Mouse (Mus musculus) cerebellum, postnatal 4 days (tissue): ENCODE measurements around the gene Rcn3.
"Not testable (repeated sequence)": the region's sequence is repeated elsewhere in the genome, so short reads cannot be mapped to it uniquely, and the experiment has no call there.

Source experiments
- DNase-seq, 2 experiments: peaks; one replicate each; pipeline ENCODE4 v3.0.0; 2022; ENCODE audit warnings: low spot score in 2 of 2, mixed read lengths in 1 of 2

Rcn3 gene

DNA sequence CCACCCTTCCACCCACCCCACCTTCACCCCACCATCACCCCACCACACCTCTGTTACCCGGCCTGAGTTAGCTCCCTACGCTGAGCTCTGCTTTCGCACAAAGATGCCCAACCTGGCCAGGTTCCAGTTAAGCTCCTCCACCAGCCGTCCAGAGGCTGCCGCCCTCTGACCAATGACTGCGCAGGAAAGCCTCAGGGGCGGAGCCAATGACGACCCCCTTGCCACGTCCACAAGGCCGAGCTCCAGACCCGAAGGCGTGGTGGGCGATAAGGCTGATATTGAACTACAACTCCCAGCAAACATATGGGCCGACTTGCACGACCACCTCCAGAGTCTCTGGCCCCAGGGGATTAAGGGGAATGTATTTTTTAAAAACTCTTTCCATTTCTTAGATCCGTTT is at the start of gene Rcn3:
TSS of gene Rcn3 (minus strand) at position 174 of the 400 bp plus-strand sequence.
- peak; percentile 44 to 87 for DNase-seq

- no peak for DNase-seq
Observed at GRCm38 (mm10) chr7:45141319-45141718, 49.3 kb upstream of the Rcn3 start.

- DNase-seq: no peak
Observed at GRCm38 (mm10) chr7:45139904-45140723, 48.1 kb upstream of the Rcn3 start.

DNA sequence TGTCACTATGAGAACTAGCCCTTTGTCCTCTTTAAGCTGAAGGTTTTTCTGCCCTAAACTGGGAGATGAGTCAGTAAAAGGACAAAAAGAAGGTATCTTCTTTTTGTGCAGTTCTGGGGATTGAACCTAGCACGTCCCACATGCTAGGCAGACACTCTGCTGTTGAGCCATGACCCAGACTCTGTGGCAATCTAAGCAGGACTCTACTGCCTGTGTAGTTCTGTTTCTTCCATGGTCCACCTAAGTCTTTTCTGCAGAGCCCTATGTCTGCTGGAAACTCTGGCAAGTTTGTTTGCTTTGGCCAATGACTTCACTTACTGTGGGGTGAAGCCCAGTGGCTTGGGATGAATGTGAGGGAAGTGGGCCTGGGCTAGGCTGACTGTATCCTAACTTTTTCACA is 46.4 kb upstream of the Rcn3 start:
- no peak for DNase-seq

- DNase-seq: no peak
Observed at GRCm38 (mm10) chr7:45137171-45138006, 45.4 kb upstream of the Rcn3 start.

DNA sequence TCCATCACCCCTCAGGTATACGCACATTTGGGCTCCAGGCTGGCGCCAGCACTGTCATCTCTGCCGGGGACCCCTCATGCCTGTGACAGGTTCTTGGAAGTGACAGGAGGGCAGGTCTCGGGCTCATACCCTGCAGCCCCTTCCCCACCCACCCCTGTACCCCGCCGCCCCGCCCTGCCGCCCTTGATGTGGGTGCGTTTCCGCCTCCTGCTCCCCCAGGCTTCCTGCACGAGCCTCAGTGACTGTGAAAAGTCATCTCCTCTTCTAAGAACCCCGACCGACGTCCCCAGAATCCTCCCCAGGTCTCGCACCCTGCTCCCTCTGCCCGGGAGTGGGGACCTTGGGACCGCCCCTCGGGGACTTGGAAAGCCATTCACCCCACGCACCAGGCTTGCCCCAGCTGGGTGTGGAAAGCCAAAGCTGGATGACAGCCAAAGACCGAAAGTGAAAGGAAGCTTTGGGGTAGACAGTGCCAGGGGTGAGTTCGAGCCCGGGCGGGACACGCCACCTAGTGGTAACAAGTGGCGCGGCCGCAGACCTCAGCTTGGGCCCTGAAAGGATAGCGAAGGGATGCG is 44.1 kb upstream of the Rcn3 start, which contains the start of the genes Gm45713 and Flt3l:
TSS of gene Gm45713 (minus strand) at position 239 of the 575 bp plus-strand sequence.
TSS of gene Flt3l (minus strand) at position 440 of the 575 bp plus-strand sequence.
- DNase-seq: peak; percentile 78 to 91

DNA sequence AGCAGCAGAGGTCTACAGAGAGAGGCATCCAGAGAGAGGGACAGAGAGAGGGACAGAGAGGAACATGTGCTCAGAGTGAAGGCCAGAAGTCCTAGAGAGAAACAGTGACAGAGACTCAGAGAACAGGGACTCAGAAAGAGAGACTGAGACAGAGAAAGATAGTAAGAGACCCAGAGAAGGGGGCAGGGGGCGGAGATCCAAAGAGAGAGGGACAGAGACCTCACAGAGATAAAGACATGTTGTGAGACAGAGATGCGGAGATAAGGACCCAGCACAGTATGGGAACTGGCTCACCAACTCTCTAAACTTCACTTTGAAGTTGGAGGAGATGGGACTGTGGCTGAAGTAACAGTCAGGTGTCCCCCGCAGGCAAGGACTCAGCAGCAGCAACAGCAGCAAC is 43.3 kb upstream of the Rcn3 start:
- DNase-seq: no peak

DNA sequence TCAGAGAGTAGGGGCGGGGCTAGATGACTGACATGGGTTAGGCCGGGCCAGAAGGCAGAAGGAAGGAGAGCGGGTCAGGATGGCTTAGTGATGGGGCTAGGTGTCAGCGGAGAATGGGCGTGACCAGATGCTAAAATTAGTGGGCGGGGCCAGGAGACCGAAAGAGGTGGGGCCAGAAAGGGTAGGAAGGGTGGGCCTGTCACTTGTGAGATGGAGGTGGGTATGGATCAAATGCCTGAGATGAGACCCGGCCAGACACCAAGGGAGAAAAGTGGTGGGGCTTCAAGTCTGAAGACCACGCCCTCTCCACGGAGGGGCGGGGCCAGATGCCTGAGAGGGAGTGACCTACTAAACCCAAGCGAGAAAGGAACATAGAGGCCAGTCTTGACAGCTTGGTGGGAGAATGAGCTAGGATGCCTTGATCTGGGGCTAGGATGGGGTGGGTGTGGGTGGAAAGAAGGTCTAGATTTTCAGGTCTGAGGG is 42.6 kb upstream of the Rcn3 start:
- no peak for DNase-seq

DNA sequence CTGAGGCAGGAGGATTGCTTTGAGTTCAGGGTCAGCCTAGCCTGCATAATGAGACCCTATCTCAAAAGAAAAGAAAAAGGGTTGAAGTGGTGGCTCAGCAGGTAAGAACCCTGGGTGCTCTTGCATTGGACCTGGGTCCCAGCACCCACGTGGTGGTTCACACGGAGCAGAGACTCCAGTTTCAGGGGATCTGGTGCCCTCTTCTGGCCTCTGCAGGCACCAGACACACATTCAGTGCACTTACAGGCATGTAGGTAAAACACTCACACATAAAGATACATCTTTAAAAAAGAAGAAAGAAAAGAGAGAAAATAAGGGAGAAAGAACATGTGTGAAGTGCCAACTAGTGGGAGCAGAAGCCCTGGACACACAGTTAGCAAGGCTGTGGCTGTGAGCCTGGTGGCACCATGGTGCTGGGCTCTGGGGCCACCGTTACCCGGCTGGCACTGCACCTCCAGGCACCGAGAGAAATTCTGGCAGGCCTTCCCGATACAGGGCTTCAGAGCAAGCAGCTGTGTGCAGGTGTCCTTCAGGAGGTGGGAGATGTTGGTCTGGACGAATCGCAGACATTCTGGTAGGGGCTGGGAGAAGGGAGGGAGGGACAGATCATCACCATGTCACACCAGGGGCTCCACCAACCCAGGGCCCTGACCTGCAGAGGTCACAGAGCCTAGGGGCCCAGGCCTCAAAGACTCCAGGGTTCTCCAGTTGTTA is 41.6 kb upstream of the Rcn3 start:
- no peak for DNase-seq

DNA sequence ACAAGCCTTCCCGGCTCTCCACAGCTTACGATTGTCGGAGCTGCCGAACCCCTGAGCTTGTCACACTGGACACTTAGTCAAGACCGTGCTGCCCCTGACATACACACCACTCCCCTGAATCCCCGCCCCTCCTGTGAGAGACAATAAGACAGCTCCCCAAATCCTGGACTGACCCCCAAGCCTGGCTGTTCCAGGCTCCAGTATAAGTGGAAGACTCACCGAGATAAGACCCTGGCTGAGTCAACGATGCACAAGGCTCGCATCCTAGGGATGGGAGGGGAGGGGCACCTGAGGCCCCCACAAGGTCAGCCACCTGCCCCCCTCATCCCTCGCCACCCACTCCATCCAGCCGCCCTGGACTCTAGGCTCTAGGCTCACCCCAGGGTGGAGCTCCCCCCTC is 39.8 kb upstream of the Rcn3 start:
- DNase-seq: no peak

DNA sequence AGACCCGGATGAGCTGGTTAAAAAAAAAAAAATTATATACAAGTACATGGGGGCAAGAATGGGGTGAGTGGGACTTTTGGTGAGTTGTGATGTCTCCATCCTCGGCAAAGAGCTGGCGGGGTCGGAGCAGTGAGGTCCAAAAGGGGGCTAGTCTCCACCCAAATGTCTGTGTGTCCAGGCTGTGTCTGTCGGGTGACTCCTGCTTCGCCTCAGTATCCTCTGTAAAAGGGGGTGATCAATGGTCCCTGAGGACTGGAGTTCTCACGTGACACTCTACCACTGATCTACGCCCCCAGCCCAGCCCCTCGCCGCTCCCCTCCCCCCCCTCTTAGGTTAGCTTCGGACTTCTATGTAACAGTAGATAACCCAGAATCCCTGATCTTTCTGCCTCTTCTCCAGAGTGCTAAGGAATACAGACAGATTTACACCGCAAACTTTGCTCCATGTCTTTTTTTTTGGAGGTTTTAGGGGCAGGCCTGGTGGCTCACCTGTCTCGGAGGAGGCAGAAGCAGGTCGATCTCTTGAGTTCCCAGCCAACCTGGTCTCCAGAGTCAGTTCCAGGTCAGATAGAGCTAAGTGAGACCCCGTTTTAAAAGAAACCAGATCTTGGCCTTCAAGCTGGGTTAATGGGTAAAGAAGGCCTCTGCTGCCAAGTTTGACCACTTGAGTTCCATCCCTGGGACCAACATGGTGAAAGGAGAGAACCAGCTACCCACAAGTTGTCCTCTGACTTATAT is 37.9 kb upstream of the Rcn3 start:
- DNase-seq: no peak

DNA sequence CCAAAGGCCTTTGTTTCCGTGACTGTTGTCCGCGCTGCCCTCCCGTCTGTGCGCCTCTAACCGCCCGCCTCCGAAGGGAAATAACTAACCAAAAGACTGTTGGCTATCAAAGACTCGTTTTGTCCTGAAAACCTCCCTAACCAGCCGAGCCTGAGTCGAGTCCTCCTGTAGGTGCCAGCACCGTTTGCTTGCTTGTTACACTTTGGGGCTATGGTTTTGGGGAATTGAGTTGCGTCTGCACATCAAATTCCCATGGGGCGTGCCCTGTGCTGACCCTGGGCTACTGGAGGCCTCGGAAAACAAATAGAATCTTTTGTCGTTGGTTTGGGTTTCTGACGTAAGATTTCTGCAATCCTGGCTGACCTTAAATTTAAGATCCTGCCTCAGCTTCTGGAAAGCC is 37.3 kb upstream of the Rcn3 start:
- DNase-seq: peak in 1 of 2 experiments; percentile 42

GRCm38 (mm10) chr7:45128624-45129246 is 36.7 kb upstream of the Rcn3 start, which contains the start of gene Rpl13a:
TSS of gene Rpl13a (minus strand) at chr7:45128761.
- DNase-seq: peak; percentile 88 to 97

GRCm38 (mm10) chr7:45127700-45128224 is 35.7 kb upstream of the Rcn3 start:
- no peak for DNase-seq

DNA sequence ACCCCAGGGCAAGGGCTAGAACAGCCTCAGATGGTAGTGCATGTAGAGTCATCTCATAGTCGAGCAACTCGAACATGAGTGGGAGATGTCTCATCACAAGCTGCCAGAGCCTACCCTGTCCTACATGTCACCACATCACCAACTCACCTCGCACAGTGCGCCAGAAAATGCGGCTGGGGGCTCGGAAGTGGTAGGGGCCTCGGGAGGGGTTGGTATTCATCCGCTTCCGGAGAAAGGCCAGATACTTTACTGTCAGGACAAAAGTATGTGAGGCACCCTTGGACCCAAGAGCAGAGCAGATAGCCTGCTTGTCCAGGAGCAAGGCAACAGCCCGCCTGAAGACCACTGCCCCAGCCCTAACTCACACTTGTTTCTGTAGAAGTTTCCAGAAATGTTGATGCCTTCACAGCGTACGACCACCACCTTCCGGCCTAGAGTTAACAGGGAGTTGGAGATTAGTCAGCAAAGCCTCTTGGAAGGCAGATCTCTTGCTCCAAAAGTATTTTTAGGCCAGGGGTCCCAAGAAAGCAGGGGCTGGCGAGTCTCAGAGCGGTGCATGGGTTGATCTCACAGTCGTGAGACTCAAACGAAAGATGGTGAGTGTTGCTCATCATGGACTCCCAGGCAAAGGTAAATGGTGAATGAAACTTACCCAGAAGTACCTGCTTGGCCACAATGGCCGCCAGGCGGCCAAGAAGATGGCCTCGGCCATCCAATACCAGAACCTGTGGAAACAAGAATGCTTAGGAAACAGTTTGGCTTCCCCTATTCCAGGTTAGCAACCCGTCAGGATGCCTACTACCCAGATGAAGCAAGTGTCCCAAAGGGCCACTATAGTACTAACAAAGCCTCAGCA is 35.1 kb upstream of the Rcn3 start:
- no peak for DNase-seq

GRCm38 (mm10) chr7:45126147-45126843 is 34.3 kb upstream of the Rcn3 start:
- DNase-seq: no peak

DNA sequence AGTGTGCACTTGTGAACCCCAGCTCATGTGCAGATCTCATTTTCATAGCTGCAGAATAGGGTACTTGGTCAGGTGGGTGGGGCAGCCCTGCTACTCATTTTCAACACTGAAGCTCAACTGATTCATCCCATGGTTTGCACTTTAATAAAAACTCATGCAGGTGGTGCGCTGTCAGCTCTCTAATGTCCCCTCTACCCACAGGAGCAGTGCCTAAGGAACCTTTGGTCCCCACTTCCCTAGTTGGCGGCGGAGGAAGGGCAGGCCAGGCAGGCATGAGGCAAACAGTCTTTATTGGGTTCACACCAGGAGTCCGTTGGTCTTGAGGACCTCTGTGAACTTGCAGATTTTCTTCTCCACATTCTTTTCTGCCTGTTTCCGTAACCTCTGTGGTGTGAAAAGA is 33.6 kb upstream of the Rcn3 start:
- not testable (repeated sequence) for DNase-seq

- no peak for DNase-seq
Observed at GRCm38 (mm10) chr7:45125144-45125600, 33.2 kb upstream of the Rcn3 start.
